Mouse (Mus musculus) brain, embryonic 14.5 days (tissue): Measurements from ENCODE around the gene Rab22a. TPM values are rescaled to one million over a fixed set of nuclear protein-coding genes. Genes with fewer than 3 reads are reported as not detected.
A peak's percentile ranks its signal among the peaks of the same experiment; 100 is the strongest.

Source experiments
- DNase-seq: peaks from one replicate; pipeline ENCODE4 v3.0.0-alpha.2; 2011; ENCODE audit warnings: low read depth
- CTCF ChIP-seq: fragments of 200-500 bp; IDR thresholded peaks from 2 replicates; pipeline ENCODE4 v1.5.1; 2012; ENCODE audit warnings: inconsistent platforms, mild to moderate bottlenecking, moderate library complexity, borderline replicate concordance; ENCODE audit not compliant: insufficient read depth, insufficient read length; ENCODE audit errors: extremely low read depth
- POLR2A ChIP-seq: fragments of 200-500 bp; IDR thresholded peaks from 2 replicates; pipeline ENCODE4 v1.6.1; 2012; ENCODE audit warnings: mild to moderate bottlenecking, inconsistent platforms, borderline replicate concordance; ENCODE audit not compliant: poor library complexity, insufficient read depth, insufficient read length, severe bottlenecking; ENCODE audit errors: extremely low read depth
- polyA plus RNA-seq: library from polyadenylated mRNA; depleted of rRNA; stranded (reverse); fragments of >200 nt; gene quantifications from 2 replicates; pipeline ENCODE4 v1.2.3, GENCODE M21; 2012; rRNA removed

Rab22a gene
- polyA plus RNA-seq, 1 experiment, result 17.0 TPM

GRCm38 (mm10) chr2:173748961-173749659 lies 89.5 kb downstream of the Rab22a start:
- no peak for DNase-seq
- TF ChIP-seq POLR2A (no peak), CTCF (no peak)

- DNase-seq, result peak; percentile 58
- TF ChIP-seq POLR2A (no peak), CTCF (no peak)
Measured at GRCm38 (mm10) chr2:173755433-173756144, 96.0 kb downstream of the Rab22a start.

Other genes with a start within 250 kb of the Rab22a start
- gene 1700021F07Rik, start 137.2 kb upstream of the Rab22a start, polyA plus RNA-seq, result not detected in 2 replicates
- gene Ankrd60, start 81.4 kb upstream of the Rab22a start, polyA plus RNA-seq, result not detected in 2 replicates
- not detected in 2 replicates for gene 1700010B08Rik, start 59.7 kb downstream of the Rab22a start, polyA plus RNA-seq
- gene Vapb, start 77.8 kb downstream of the Rab22a start, polyA plus RNA-seq, result 23.9 and 42.5 TPM in 2 replicates